Mouse (Mus musculus): ENCODE data around the gene Entpd1.

DNA sequence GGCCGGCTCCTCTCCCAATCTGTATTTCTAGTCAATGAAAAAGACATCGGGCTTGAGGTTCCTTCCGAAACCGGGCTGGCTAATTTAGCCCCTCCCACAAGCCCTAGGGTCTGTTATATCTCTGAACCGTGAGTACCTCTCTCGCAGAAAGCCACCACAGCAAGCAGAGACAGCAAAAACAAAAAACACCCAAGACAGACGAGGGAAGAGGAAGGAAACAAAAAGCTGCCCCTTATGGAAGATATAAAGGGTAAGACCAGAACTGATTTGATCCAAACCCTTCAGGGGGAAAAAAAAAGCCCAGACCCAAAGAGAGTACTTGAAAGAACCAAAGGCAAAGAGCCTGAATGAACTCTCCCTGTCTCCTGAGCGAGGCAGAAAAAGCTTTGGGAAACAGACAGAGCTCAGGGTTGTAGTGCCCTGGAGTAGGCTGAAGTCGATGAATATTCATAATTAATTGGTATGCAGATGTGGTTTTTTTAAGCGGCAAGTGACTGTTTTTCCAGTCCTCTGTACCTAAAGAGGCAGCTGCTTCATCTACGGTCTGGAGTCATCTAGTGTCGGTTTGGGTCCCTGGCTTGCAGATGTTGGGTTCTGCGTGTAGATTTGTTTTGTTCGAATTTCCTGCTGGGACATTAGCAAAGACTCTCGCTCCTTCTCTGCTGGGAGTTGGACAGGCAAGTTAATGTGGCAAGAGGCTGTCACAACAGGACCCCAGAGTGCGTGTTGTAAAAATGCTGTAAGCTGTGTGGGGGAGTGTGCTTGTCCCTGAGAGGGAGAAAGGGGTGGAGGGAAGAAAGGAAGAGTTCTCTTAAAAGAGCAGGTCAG lies 47.7 kb downstream of the Entpd1 start:
- no peak for TF ChIP-seq CTCF (IDR thresholded peaks at IDR 0.05; ENCODE audit: borderline replicate concordance, control insufficient read depth, extremely low read depth, insufficient read depth, low read length, poor library complexity)
- no peak for TF ChIP-seq POLR2A (IDR thresholded peaks at IDR 0.05; ENCODE audit: control insufficient read depth, extremely low read depth, insufficient read depth, low read length, poor library complexity)
